Mouse (Mus musculus) limb, embryonic 15.5 days (tissue): ENCODE data around the gene Kdsr. TPM values are rescaled to one million over a fixed set of nuclear protein-coding genes. Genes with fewer than 3 reads are reported as not detected.

Experiments
- ATAC-seq: fragments of 200-750 bp; cut with Nextera tagmentation; 2 replicates; pipeline ENCODE4 v1.8.0; 2017; ENCODE audit warnings: low read depth, moderate TSS enrichment; ENCODE audit not compliant: insufficient number of reproducible peaks, low FRiP score, low TSS enrichment
- H3K27ac ChIP-seq: fragments of 300-500 bp; sonication (generic); 2 replicates; pipeline ENCODE4 v1.5.1; 2015; ENCODE audit warnings: moderate library complexity, mild to moderate bottlenecking, inconsistent platforms
- H3K27me3 ChIP-seq: fragments of 300-500 bp; sonication (generic); 2 replicates; pipeline ENCODE4 v1.6.1; 2015; ENCODE audit warnings: inconsistent platforms
- H3K36me3 ChIP-seq: fragments of 300-500 bp; sonication (generic); 2 replicates; pipeline ENCODE4 v1.6.1; 2015; ENCODE audit warnings: inconsistent platforms
- H3K4me1 ChIP-seq: fragments of 300-500 bp; sonication (generic); 2 replicates; pipeline ENCODE4 v1.6.1; 2015; ENCODE audit warnings: inconsistent platforms
- H3K4me2 ChIP-seq: fragments of 300-500 bp; sonication (generic); 2 replicates; pipeline ENCODE4 v1.6.1; 2015; ENCODE audit warnings: mild to moderate bottlenecking, inconsistent platforms
- H3K4me3 ChIP-seq: fragments of 300-500 bp; sonication (generic); 2 replicates; pipeline ENCODE4 v1.5.1; 2015; ENCODE audit warnings: mild to moderate bottlenecking, inconsistent platforms
- H3K9ac ChIP-seq: fragments of 300-500 bp; sonication (generic); 2 replicates; pipeline ENCODE4 v1.6.1; 2015; ENCODE audit warnings: inconsistent platforms
- H3K9me3 ChIP-seq: fragments of 300-500 bp; sonication (generic); 2 replicates; pipeline ENCODE4 v1.6.1; 2016; ENCODE audit warnings: inconsistent platforms
- WGBS: fragments of 180-500 bp; shearing (Covaris S2); methylation state at CpG from one replicate; pipeline ENCODE4 v1.1.7; 2015; 5-methylcytosine and 5-hydroxymethylcytosine counted together
- polyA plus RNA-seq: library from polyadenylated mRNA; unstranded; fragments of >200 nt; fragmentation: Nextera tagmentation; extraction: Ambion mirVana; gene quantifications from 2 replicates; pipeline ENCODE4 v1.2.1, GENCODE M21; 2015

Kdsr gene
- polyA plus RNA-seq, 1 experiment from 2014 or later, result 19.4 TPM

- 67% methylated on average over 2 of the region's 2 CpGs for WGBS
Measured at GRCm38 (mm10) chr1:106685702-106686101, 73.8 kb downstream of the Kdsr start.

GRCm38 (mm10) chr1:106684546-106684945, 75.0 kb downstream of the Kdsr start:
- WGBS, result 77% methylated on average over 3 of the region's 3 CpGs
- ATAC-seq, result no peak
- Histone ChIP-seq H3K27me3 (no peaks in the 10 kb centered on the region), H3K4me3 (no peak overlapping the region), H3K4me2 (no peak overlapping the region), H3K36me3 (no peaks in the 10 kb centered on the region), H3K4me1 (peaks cover 3% of the 10 kb centered on the region; the same call in 1 of the 2 replicates), H3K27ac (no peak overlapping the region), H3K9me3 (no peaks in the 10 kb centered on the region), H3K9ac (no peak overlapping the region)

More at GRCm38 (mm10) chr1:106685702-106686101, 73.8 kb downstream of the Kdsr start:
- Histone ChIP-seq H3K27ac (no peak overlapping the region), H3K27me3 (no peaks in the 10 kb centered on the region), H3K36me3 (no peaks in the 10 kb centered on the region), H3K4me3 (no peak overlapping the region), H3K4me1 (peaks cover 3% of the 10 kb centered on the region; the same call in 1 of the 2 replicates), H3K9ac (no peak overlapping the region), H3K9me3 (no peaks in the 10 kb centered on the region), H3K4me2 (no peak overlapping the region)
- no peak for ATAC-seq

- H3K4me2 ChIP-seq, result no peak overlapping the region
- H3K9ac ChIP-seq, result no peak overlapping the region
- no peaks in the 10 kb centered on the region for H3K27me3 ChIP-seq
- H3K27ac ChIP-seq, result no peak overlapping the region
- no peak for ATAC-seq
- H3K4me3 ChIP-seq, result no peak overlapping the region
- H3K4me1 ChIP-seq, result no peaks in the 10 kb centered on the region
- WGBS, result 75% methylated on average over 3 of the region's 3 CpGs
- no peaks in the 10 kb centered on the region for H3K9me3 ChIP-seq
- no peaks in the 10 kb centered on the region for H3K36me3 ChIP-seq
Measured at GRCm38 (mm10) chr1:106682829-106683228, 76.7 kb downstream of the Kdsr start.

- no peaks in the 10 kb centered on the region for H3K4me1 ChIP-seq
- H3K4me3 ChIP-seq, result no peak overlapping the region
- ATAC-seq, result no peak
- H3K36me3 ChIP-seq, result no peaks in the 10 kb centered on the region
- WGBS, result 75% methylated on average over 6 of the region's 6 CpGs
- no peak overlapping the region for H3K27ac ChIP-seq
- H3K4me2 ChIP-seq, result no peak overlapping the region
- no peak overlapping the region for H3K9ac ChIP-seq
- H3K27me3 ChIP-seq, result no peaks in the 10 kb centered on the region
- no peaks in the 10 kb centered on the region for H3K9me3 ChIP-seq
Measured at GRCm38 (mm10) chr1:106679800-106680515, 79.6 kb downstream of the Kdsr start.

GRCm38 (mm10) chr1:106678060-106678478, 81.5 kb downstream of the Kdsr start:
- H3K27me3 ChIP-seq, result no peaks in the 10 kb centered on the region
- H3K4me1 ChIP-seq, result no peaks in the 10 kb centered on the region
- H3K4me3 ChIP-seq, result no peak overlapping the region
- ATAC-seq, result no peak
- 72% methylated on average over 5 of the region's 5 CpGs for WGBS
- no peaks in the 10 kb centered on the region for H3K36me3 ChIP-seq
- no peak overlapping the region for H3K4me2 ChIP-seq
- H3K9me3 ChIP-seq, result no peaks in the 10 kb centered on the region
- H3K9ac ChIP-seq, result no peak overlapping the region
- no peak overlapping the region for H3K27ac ChIP-seq

Other genes with a start within 250 kb of the Kdsr start
- gene Bcl2, start 45.5 kb downstream of the Kdsr start, polyA plus RNA-seq, result 19.2 and 20.3 TPM in 2 replicates
- 64.1 and 70.7 TPM in 2 replicates for gene Vps4b, start 37.0 kb upstream of the Kdsr start, polyA plus RNA-seq
- 54.3 and 64.2 TPM in 2 replicates for gene Serpinb5, start 101.4 kb upstream of the Kdsr start, polyA plus RNA-seq
- gene Serpinb12, start 174.7 kb upstream of the Kdsr start, polyA plus RNA-seq, result 48.6 and 54.9 TPM in 2 replicates
- 0.17 and 0.27 TPM in 2 replicates for gene Serpinb13, start 221.3 kb upstream of the Kdsr start, polyA plus RNA-seq